Mouse (Mus musculus): ENCODE data around the gene Ptbp2. TPM values are rescaled to one million over a fixed set of nuclear protein-coding genes. Genes with fewer than 3 reads are reported as not detected.

Ptbp2 gene
- polyA plus RNA-seq, 1 experiment from 2014 or later = 41.7 TPM

DNA sequence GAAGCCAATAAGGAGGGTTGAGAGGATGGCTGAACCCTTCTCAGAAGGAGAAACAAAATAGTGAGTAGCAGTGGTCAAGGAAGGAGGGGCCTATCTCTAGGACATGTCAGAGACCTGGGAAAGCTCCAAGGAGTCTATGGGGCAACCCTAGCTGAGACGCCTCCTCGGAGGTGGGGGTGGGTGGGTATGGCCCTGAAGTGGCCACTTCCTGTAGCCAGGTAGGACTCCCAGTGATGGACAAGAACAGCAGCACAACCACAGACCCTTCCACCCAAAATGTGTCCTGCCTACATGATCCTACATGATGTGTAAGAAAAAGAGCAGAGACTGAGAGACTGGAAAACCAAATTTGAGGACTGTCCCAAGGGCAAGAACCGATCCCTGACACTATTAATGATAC, 72.8 kb downstream of the Ptbp2 start:
- Histone ChIP-seq H3K4me1 (replicated peaks; ENCODE audit: insufficient read depth, low read length) (no peaks in the 10 kb centered on the region), H3K4me2 (ENCODE audit: low read length) (no peak overlapping the region), H3K4me3 (replicated peaks; ENCODE audit: low read depth, low read length) (no peak overlapping the region), H3K9me3 (replicated peaks; ENCODE audit: low read length) (no peaks in the 10 kb centered on the region), H3K27me3 (ENCODE audit: insufficient read depth, low read length) (no peaks in the 10 kb centered on the region), H3K27ac (no peak overlapping the region), H3K9ac (ENCODE audit: low read depth, low read length) (no peak overlapping the region), H3K36me3 (ENCODE audit: insufficient read depth, low read length) (no peaks in the 10 kb centered on the region)
- ATAC-seq (replicated peaks; ENCODE audit: low FRiP score, low read depth) (no peak; the same call in 1 of the 2 replicates), DNase-seq (ENCODE audit: low spot score) (no peak)
- 96% methylated on average over 3 of the region's 3 CpGs for WGBS
- no peak for TF ChIP-seq CTCF (IDR thresholded peaks at IDR 0.05; ENCODE audit: low read depth)

DNA sequence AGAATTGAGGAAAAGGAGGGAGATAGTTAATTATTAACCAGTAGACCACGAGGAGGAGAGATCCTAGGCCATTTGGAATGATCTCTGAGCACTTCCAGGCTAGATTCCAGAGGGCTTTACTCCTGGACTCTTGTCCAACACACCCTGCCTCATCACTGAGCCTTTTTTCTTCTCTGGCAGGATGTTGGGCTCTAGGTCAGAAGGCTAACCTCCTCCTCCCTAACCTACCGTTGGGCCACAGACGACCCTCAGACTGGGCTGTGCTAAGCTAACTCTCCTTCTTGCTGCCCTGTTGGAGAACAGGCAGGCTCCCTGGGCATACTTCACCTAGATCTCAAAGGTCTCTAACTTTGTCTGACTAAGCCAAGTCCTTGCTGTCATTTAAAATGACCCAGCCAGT, 82.8 kb downstream of the Ptbp2 start:
- Histone ChIP-seq H3K4me3 (replicated peaks; ENCODE audit: low read depth, low read length) (no peak overlapping the region), H3K4me1 (replicated peaks; ENCODE audit: insufficient read depth, low read length) (no peaks in the 10 kb centered on the region), H3K27ac (no peak overlapping the region), H3K27me3 (ENCODE audit: insufficient read depth, low read length) (no peaks in the 10 kb centered on the region), H3K36me3 (ENCODE audit: insufficient read depth, low read length) (no peaks in the 10 kb centered on the region), H3K9me3 (replicated peaks; ENCODE audit: low read length) (no peaks in the 10 kb centered on the region), H3K9ac (ENCODE audit: low read depth, low read length) (no peak overlapping the region), H3K4me2 (ENCODE audit: low read length) (no peak overlapping the region)
- ATAC-seq (replicated peaks; ENCODE audit: low FRiP score, low read depth) = no peak
- TF ChIP-seq CTCF (IDR thresholded peaks at IDR 0.05; ENCODE audit: low read depth) = no peak
- no peak for DNase-seq (ENCODE audit: low spot score)
- 31% methylated on average over 3 of the region's 3 CpGs for WGBS

DNA sequence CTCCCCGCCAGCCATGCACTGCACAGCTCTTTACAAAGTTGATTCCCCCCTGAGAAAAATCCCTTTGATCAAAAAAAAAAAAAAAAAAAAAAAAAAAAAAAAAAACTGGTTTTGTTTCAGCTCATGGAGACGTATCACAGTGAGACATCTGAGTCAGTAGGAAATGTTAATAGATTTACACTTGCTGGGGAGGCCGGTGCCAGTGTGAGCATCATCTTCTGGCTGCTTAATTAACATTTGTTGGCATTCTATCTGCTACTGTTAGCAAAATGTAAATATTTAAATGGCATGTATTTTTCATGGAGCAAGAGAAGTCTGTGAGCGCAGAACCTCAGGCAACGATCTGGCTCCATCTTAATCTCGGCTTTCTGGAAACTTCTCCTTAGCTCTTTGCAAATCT, 99.5 kb downstream of the Ptbp2 start:
- Histone ChIP-seq H3K4me2 (ENCODE audit: low read length) (no peak overlapping the region), H3K4me1 (replicated peaks; ENCODE audit: insufficient read depth, low read length) (no peaks in the 10 kb centered on the region), H3K9ac (ENCODE audit: low read depth, low read length) (no peak overlapping the region), H3K9me3 (replicated peaks; ENCODE audit: low read length) (no peaks in the 10 kb centered on the region), H3K27me3 (ENCODE audit: insufficient read depth, low read length) (no peaks in the 10 kb centered on the region), H3K4me3 (replicated peaks; ENCODE audit: low read depth, low read length) (no peak overlapping the region), H3K36me3 (ENCODE audit: insufficient read depth, low read length) (no peaks in the 10 kb centered on the region), H3K27ac (no peak overlapping the region)
- no peak for ATAC-seq (replicated peaks; ENCODE audit: low FRiP score, low read depth)
- DNase-seq (ENCODE audit: low spot score) = no peak
- WGBS = 62% methylated on average over 6 of the region's 6 CpGs
- no peak for TF ChIP-seq CTCF (IDR thresholded peaks at IDR 0.05; ENCODE audit: low read depth)

Small RNA genes lying within 50 kb of the gene (microRNA-seq; reads per million reads assigned to microRNA genes)
- gene Gm24744 = not detected
